Mouse (Mus musculus): ENCODE results near the gene Cyp39a1. TPM values are rescaled to one million over a fixed set of nuclear protein-coding genes. Genes with fewer than 3 reads are reported as not detected.
A peak's percentile ranks its signal among the peaks of the same experiment; 100 is the strongest.

The Cyp39a1 gene
- total RNA-seq, 1 experiment, result 1.6 TPM

DNA sequence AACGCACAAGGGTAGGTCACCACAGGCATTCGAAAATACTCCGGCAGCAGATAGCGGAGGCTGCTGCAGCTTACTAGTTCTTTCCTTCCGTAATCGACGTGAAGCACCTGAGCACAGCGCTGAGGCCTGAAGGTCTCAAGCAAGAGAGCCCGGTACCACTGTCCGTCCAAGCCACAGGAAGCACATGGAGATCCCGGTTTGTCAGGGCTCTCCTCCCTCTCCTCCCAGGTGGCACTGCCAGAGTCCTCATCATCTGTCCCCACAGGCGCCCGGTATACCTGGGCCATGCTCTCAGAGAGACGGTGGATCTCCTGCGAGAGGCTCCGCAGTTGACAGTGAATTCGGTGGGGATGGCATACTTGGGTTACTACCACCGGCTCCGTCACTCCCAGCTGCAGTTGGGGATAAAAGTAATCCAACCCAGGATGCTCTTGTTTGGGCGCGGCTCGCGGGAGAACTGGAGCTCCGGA, 38.2 kb upstream of the Cyp39a1 start:
- H3K9me3 ChIP-seq (ENCODE audit: control insufficient read depth, insufficient read depth, low read depth, low read length), result no peaks in the 10 kb centered on the region

DNA sequence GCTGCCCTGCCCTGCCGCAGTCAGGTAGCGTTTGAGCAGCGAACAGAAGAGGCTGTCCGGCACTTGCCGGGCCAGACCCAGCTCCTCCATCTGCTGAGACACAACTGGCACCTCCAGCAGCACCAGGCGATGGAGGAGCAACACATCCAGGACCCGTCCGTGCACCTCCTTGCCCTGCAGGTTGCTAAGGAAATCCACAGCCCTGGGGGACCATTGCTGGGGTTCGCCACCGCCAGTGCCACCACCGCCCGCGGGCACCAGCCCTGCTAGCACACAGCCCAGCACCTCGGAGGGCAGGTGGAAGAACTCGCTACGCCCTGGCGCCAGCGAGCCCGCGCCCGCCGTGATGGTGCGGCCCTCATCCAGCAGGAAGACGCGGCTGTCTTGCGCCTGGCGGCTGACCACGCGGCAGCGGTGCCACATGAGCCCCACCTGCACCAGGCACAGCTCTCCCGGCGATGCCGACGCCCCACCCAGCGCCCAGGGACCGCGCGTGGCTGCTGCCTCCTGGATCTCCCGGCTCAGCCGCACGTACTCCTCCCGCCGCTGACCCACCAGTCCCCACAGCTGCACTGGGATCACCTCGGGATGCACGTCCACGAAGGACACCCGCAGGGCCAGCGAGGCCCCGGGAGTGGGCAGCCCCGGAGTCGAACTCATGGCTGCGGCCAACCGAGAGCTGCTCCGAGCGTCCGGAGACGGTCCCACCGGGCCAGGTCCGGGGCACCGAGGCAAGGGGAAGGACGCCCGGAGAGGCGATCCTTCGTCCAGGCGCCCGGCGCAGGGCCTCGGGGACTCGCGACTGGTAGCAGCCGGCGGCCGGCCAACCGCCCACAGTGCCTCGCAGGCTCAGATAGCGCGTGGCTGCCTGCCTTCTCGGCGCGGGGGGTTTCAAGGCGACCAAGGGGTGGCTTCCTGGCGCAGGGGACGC, 37.5 kb upstream of the Cyp39a1 start, which contains the start of gene Tdrd6:
TSS of gene Tdrd6 (minus strand) at position 804 of the 931 bp plus-strand sequence.
- Histone ChIP-seq H3K4me3 (ENCODE audit: insufficient read depth in 1 of 2, low read depth in 1 of 2, low read length in 2 of 2, poor library complexity in 1 of 2, severe bottlenecking in 1 of 2) (peak within 1 kb of the TSS; percentile 57 to 60), H3K4me1 (ENCODE audit: control insufficient read depth in 2 of 2, insufficient read depth in 2 of 2, low read length in 2 of 2, poor library complexity in 1 of 2) (no peaks in the 10 kb centered on the region), H3K27ac (ENCODE audit: insufficient read depth, low read depth, low read length, poor library complexity, severe bottlenecking) (no peak within 1 kb of the TSS), H3K9ac (ENCODE audit: insufficient read depth, low read depth, low read length, poor library complexity, severe bottlenecking) (peak within 1 kb of the TSS; percentile 53; the same call in 1 of the 2 replicates), H3K36me3 (ENCODE audit: control insufficient read depth, insufficient read depth, low read length, poor library complexity, severe bottlenecking) (no peaks in the 10 kb centered on the region), H3K9me3 (ENCODE audit: control insufficient read depth, insufficient read depth, low read depth, low read length) (no peaks in the 10 kb centered on the region)
- no peak for TF ChIP-seq HCFC1 (IDR thresholded peaks at IDR 0.05; ENCODE audit: borderline replicate concordance, insufficient read depth, low read length)
- TF ChIP-seq ZNF384 (IDR thresholded peaks at IDR 0.05; ENCODE audit: low read depth, low read length), result no peak
- no peak for TF ChIP-seq CHD2 (IDR thresholded peaks at IDR 0.05; ENCODE audit: low read depth, low read length)
- no peak for TF ChIP-seq MAFK (IDR thresholded peaks at IDR 0.05; ENCODE audit: insufficient read depth, low read depth, low read length)
- TF ChIP-seq ZC3H11A (IDR thresholded peaks at IDR 0.05; ENCODE audit: borderline replicate concordance, low read depth, low read length), result no peak
- in situ Hi-C loops (cut with MboI; ENCODE audit: low sequenced_read_pairs in 2 of 2, unreplicated experiment in 2 of 2), result no loop called here
- no peak for DNase-seq (ENCODE audit: low read depth, low spot score)

More for the DNA sequence above, 38.2 kb upstream of the Cyp39a1 start:
- Histone ChIP-seq H3K4me1 (ENCODE audit: control insufficient read depth in 2 of 2, insufficient read depth in 2 of 2, low read length in 2 of 2, poor library complexity in 1 of 2) (no peaks in the 10 kb centered on the region), H3K4me3 (ENCODE audit: insufficient read depth in 1 of 2, low read depth in 1 of 2, low read length in 2 of 2, poor library complexity in 1 of 2, severe bottlenecking in 1 of 2) (peak overlapping the region in 1 of 2 experiments; percentile 60; a peak in 2 of 4 replicates), H3K36me3 (ENCODE audit: control insufficient read depth, insufficient read depth, low read length, poor library complexity, severe bottlenecking) (no peaks in the 10 kb centered on the region), H3K9ac (ENCODE audit: insufficient read depth, low read depth, low read length, poor library complexity, severe bottlenecking) (no peak overlapping the region), H3K27ac (ENCODE audit: insufficient read depth, low read depth, low read length, poor library complexity, severe bottlenecking) (no peak overlapping the region)
- DNase-seq (ENCODE audit: low read depth, low spot score), result no peak
- in situ Hi-C loops (cut with MboI; ENCODE audit: low sequenced_read_pairs in 2 of 2, unreplicated experiment in 2 of 2), result no loop called here
- no peak for TF ChIP-seq MAFK (IDR thresholded peaks at IDR 0.05; ENCODE audit: insufficient read depth, low read depth, low read length)
- TF ChIP-seq ZC3H11A (IDR thresholded peaks at IDR 0.05; ENCODE audit: borderline replicate concordance, low read depth, low read length), result no peak
- no peak for TF ChIP-seq HCFC1 (IDR thresholded peaks at IDR 0.05; ENCODE audit: borderline replicate concordance, insufficient read depth, low read length)
- no peak for TF ChIP-seq ZNF384 (IDR thresholded peaks at IDR 0.05; ENCODE audit: low read depth, low read length)
- TF ChIP-seq CHD2 (IDR thresholded peaks at IDR 0.05; ENCODE audit: low read depth, low read length), result no peak

DNA sequence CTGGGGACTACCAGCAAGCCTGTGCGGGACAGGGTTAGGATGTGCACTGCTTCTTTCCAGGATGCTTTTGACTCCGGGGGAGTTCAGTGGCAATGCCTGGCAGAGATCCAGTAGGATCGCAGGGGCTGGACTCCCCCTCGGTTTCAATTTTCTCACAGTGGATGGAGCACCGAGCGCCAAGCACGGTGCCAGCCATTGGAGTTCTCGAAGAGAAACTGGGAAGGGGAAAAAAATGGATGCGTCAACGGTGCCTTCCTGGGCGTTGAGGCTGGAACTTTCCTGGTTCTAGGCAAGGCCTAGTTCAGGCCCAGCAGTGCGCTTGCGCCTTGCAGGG, 36.8 kb upstream of the Cyp39a1 start:
- peak overlapping the region; percentile 57 to 60 for H3K4me3 ChIP-seq (ENCODE audit: insufficient read depth in 1 of 2, low read depth in 1 of 2, low read length in 2 of 2, poor library complexity in 1 of 2, severe bottlenecking in 1 of 2)
- in situ Hi-C loops (cut with MboI; ENCODE audit: low sequenced_read_pairs in 2 of 2, unreplicated experiment in 2 of 2), result no loop called here
- H3K9ac ChIP-seq (ENCODE audit: insufficient read depth, low read depth, low read length, poor library complexity, severe bottlenecking), result peak overlapping the region; percentile 53; the same call in 1 of the 2 replicates
- no peaks in the 10 kb centered on the region for H3K9me3 ChIP-seq (ENCODE audit: control insufficient read depth, insufficient read depth, low read depth, low read length)
- no peak for DNase-seq (ENCODE audit: low read depth, low spot score)
- H3K36me3 ChIP-seq (ENCODE audit: control insufficient read depth, insufficient read depth, low read length, poor library complexity, severe bottlenecking), result no peaks in the 10 kb centered on the region
- no peak for TF ChIP-seq ZC3H11A (IDR thresholded peaks at IDR 0.05; ENCODE audit: borderline replicate concordance, low read depth, low read length)
- no peak for TF ChIP-seq ZNF384 (IDR thresholded peaks at IDR 0.05; ENCODE audit: low read depth, low read length)
- no peak for TF ChIP-seq MAFK (IDR thresholded peaks at IDR 0.05; ENCODE audit: insufficient read depth, low read depth, low read length)
- TF ChIP-seq HCFC1 (IDR thresholded peaks at IDR 0.05; ENCODE audit: borderline replicate concordance, insufficient read depth, low read length), result no peak
- TF ChIP-seq CHD2 (IDR thresholded peaks at IDR 0.05; ENCODE audit: low read depth, low read length), result no peak
- H3K27ac ChIP-seq (ENCODE audit: insufficient read depth, low read depth, low read length, poor library complexity, severe bottlenecking), result no peak overlapping the region
- H3K4me1 ChIP-seq (ENCODE audit: control insufficient read depth in 2 of 2, insufficient read depth in 2 of 2, low read length in 2 of 2, poor library complexity in 1 of 2), result no peaks in the 10 kb centered on the region

DNA sequence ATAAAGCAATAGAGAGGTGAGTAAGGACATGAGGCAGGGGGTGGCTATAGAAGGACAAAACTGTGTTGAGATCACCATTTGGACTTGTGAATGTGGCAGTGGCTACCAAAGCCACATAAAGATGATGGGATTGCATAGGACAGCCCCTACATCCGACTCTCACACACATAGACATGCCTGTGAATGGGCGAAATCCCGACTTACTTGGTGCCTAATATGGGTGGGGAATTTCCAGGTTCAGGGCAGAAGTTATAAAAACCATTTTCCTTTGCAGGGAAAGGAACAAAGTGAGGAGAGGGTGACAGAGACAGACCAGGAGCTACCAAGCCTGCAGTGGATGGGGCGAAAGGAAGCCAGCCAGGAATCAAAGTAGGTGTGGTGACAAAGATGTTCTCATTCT, 30.1 kb upstream of the Cyp39a1 start:
- no peaks in the 10 kb centered on the region for H3K9me3 ChIP-seq (ENCODE audit: control insufficient read depth, insufficient read depth, low read depth, low read length)
- H3K27ac ChIP-seq (ENCODE audit: insufficient read depth, low read depth, low read length, poor library complexity, severe bottlenecking), result no peak overlapping the region
- no peak overlapping the region for H3K4me3 ChIP-seq (ENCODE audit: insufficient read depth in 1 of 2, low read depth in 1 of 2, low read length in 2 of 2, poor library complexity in 1 of 2, severe bottlenecking in 1 of 2)
- H3K36me3 ChIP-seq (ENCODE audit: control insufficient read depth, insufficient read depth, low read length, poor library complexity, severe bottlenecking), result no peaks in the 10 kb centered on the region
- in situ Hi-C loops (cut with MboI; ENCODE audit: low sequenced_read_pairs in 2 of 2, unreplicated experiment in 2 of 2), result no loop called here
- no peak overlapping the region for H3K9ac ChIP-seq (ENCODE audit: insufficient read depth, low read depth, low read length, poor library complexity, severe bottlenecking)
- H3K4me1 ChIP-seq (ENCODE audit: control insufficient read depth in 2 of 2, insufficient read depth in 2 of 2, low read length in 2 of 2, poor library complexity in 1 of 2), result no peaks in the 10 kb centered on the region
- DNase-seq (ENCODE audit: low read depth, low spot score), result no peak
- TF ChIP-seq HCFC1 (IDR thresholded peaks at IDR 0.05; ENCODE audit: borderline replicate concordance, insufficient read depth, low read length) (no peak), ZC3H11A (IDR thresholded peaks at IDR 0.05; ENCODE audit: borderline replicate concordance, low read depth, low read length) (no peak), ZNF384 (IDR thresholded peaks at IDR 0.05; ENCODE audit: low read depth, low read length) (no peak), MAFK (IDR thresholded peaks at IDR 0.05; ENCODE audit: insufficient read depth, low read depth, low read length) (no peak), CHD2 (IDR thresholded peaks at IDR 0.05; ENCODE audit: low read depth, low read length) (no peak)
